ENCODE assay signal across 11 mouse cellular contexts in genomic region chr10:127626433-127626832, GRCm38 (mm10). TPM values are rescaled to one million over a fixed set of nuclear protein-coding genes. Genes with fewer than 3 reads are reported as not detected.
DNase-seq lines count a peak whose midpoint lies in the region; ATAC-seq and TF ChIP-seq lines count a peak whose summit lies in the region.
"Had no signal": no experiment of that assay in that cellular context is flagged by ENCODE, and none has a peak within 500 bp of the region (broad histone marks: within the 10 kb centered on the region; RNA-seq: fewer than 3 reads in every experiment).

No protein-coding gene starts in this region.

- no peaks in the 10 kb centered on the region for H3K27me3 ChIP-seq in hindbrain, embryonic 11.5 days (ENCODE audit: control insufficient read depth, insufficient read depth, low read length)
- H3K27me3 ChIP-seq in hindbrain, embryonic 14.5 days (ENCODE audit: control insufficient read depth, insufficient read depth, low read length): no peaks in the 10 kb centered on the region
- no peaks in the 10 kb centered on the region for H3K27me3 ChIP-seq in testis, adult 2 months (ENCODE audit: control insufficient read depth, insufficient read depth, low read length)
- no peaks in the 10 kb centered on the region for H3K27me3 ChIP-seq in midbrain, embryonic 10.5 days (ENCODE audit: low read depth, poor library complexity, severe bottlenecking)

- no peak overlapping the region for H3K9ac ChIP-seq in hindbrain, embryonic 11.5 days (ENCODE audit: low read depth, low read length)
- no peak overlapping the region for H3K9ac ChIP-seq in hindbrain, embryonic 14.5 days
- H3K9ac ChIP-seq: liver, embryonic 15.5 days had no signal

- H3K4me3 ChIP-seq in hindbrain, embryonic 11.5 days (ENCODE audit: low read depth, low read length): no peak overlapping the region
- no peak overlapping the region for H3K4me3 ChIP-seq in hindbrain, embryonic 14.5 days (replicated peaks; ENCODE audit: low read length)
- peak overlapping the region; percentile 33; the same call in 1 of the 2 replicates for H3K4me3 ChIP-seq in testis, adult 2 months (ENCODE audit: control insufficient read depth, low read depth, low read length)
- H3K4me3 ChIP-seq in midbrain, embryonic 10.5 days: no peak overlapping the region
- H3K4me3 ChIP-seq: liver, embryonic 15.5 days had no signal

- TF ChIP-seq POLR2A in testis, adult 2 months (IDR thresholded peaks at IDR 0.05; ENCODE audit: control insufficient read depth, low read depth, low read length): no peak

- H3K4me1 ChIP-seq in hindbrain, embryonic 11.5 days (replicated peaks; ENCODE audit: control insufficient read depth, insufficient read depth, low read length): no peaks in the 10 kb centered on the region
- H3K4me1 ChIP-seq in hindbrain, embryonic 14.5 days (replicated peaks; ENCODE audit: control insufficient read depth, insufficient read depth, low read length): 0 out of 2 replicates have a peak, but pooled peaks cover 8% of the 10 kb centered on the region
- H3K4me1 ChIP-seq in testis, adult 2 months (ENCODE audit: control insufficient read depth, insufficient read depth, low read length): no peaks in the 10 kb centered on the region
- peaks cover 14% of the 10 kb centered on the region for H3K4me1 ChIP-seq in midbrain, embryonic 10.5 days

- ATAC-seq in hindbrain, embryonic 11.5 days (ENCODE audit: low FRiP score): no peak
- no peak for ATAC-seq in hindbrain, embryonic 14.5 days (ENCODE audit: low FRiP score)
- ATAC-seq: inflammation-experienced regulatory T-cells, adult 6 months had no signal

- peak; percentile 49 for DNase-seq in hindbrain, embryonic 11.5 days (ENCODE audit: low spot score)
- DNase-seq in hindbrain, embryonic 14.5 days (ENCODE audit: low spot score): no peak
- no peak for DNase-seq in testis, postnatal 14 days (ENCODE audit: low spot score)
- DNase-seq in c-Kit-negative CD71-positive TER-119-positive erythroid progenitor cells, embryonic 14.5 days (ENCODE audit: low read depth, low spot score): peak; percentile 9
- DNase-seq in thymus, postnatal 14 days: peak; percentile 58
- no peak for DNase-seq in urinary bladder, adult 2 months (ENCODE audit: low spot score)
- DNase-seq in midbrain, embryonic 10.5 days (ENCODE audit: low spot score): no peak
- DNase-seq: adrenal gland, adult 2 months had no signal

- H3K9me3 ChIP-seq in hindbrain, embryonic 11.5 days (ENCODE audit: control insufficient read depth, low read length): no peaks in the 10 kb centered on the region; the same call in 1 of the 2 replicates
- no peaks in the 10 kb centered on the region for H3K9me3 ChIP-seq in hindbrain, embryonic 14.5 days (ENCODE audit: control insufficient read depth, low read length)
- H3K9me3 ChIP-seq in midbrain, embryonic 10.5 days (replicated peaks): peaks cover 7% of the 10 kb centered on the region; the same call in 1 of the 2 replicates
- H3K9me3 ChIP-seq: liver, embryonic 15.5 days had no signal

- peak; percentile 57; the same call in 1 of the 2 replicates for TF ChIP-seq CTCF in testis, adult 2 months (IDR thresholded peaks at IDR 0.05; ENCODE audit: control insufficient read depth, insufficient read depth, insufficient replicate concordance, low read depth, low read length)

- no peaks in the 10 kb centered on the region for H3K36me3 ChIP-seq in hindbrain, embryonic 11.5 days (ENCODE audit: control insufficient read depth, insufficient read depth, low read length)
- no peaks in the 10 kb centered on the region for H3K36me3 ChIP-seq in hindbrain, embryonic 14.5 days (replicated peaks; ENCODE audit: control insufficient read depth, insufficient read depth)
- H3K36me3 ChIP-seq in testis, adult 2 months (ENCODE audit: control insufficient read depth, insufficient read depth, low read length): no peaks in the 10 kb centered on the region
- H3K36me3 ChIP-seq in midbrain, embryonic 10.5 days: no peaks in the 10 kb centered on the region
- H3K36me3 ChIP-seq: liver, embryonic 15.5 days had no signal

- no peak overlapping the region for H3K27ac ChIP-seq in hindbrain, embryonic 11.5 days (ENCODE audit: low read depth, low read length)
- H3K27ac ChIP-seq in hindbrain, embryonic 14.5 days: no peak overlapping the region
- no peak overlapping the region for H3K27ac ChIP-seq in testis, adult 2 months (ENCODE audit: control insufficient read depth, insufficient read depth, low read depth, low read length)
- H3K27ac ChIP-seq in midbrain, embryonic 10.5 days (replicated peaks): no peak overlapping the region
- H3K27ac ChIP-seq: liver, embryonic 15.5 days had no signal

- 84% methylated on average over 3 of the region's 3 CpGs for WGBS in hindbrain, embryonic 11.5 days
- WGBS in hindbrain, embryonic 14.5 days: 85% methylated on average over 3 of the region's 3 CpGs
- WGBS in midbrain, embryonic 10.5 days: 87% methylated on average over 3 of the region's 3 CpGs

- H3K4me2 ChIP-seq in hindbrain, embryonic 11.5 days (replicated peaks; ENCODE audit: low read depth, low read length): no peak overlapping the region
- H3K4me2 ChIP-seq in hindbrain, embryonic 14.5 days (replicated peaks): no peak overlapping the region
- H3K4me2 ChIP-seq: liver, embryonic 15.5 days had no signal

RNA-seq across cellular contexts. Expression of gene Lrp1, which starts 5.5 kb away (rescaled TPM):
- 66.3 and 67.1 TPM in 2 replicates for polyA plus RNA-seq in hindbrain, embryonic 11.5 days (2014; fragmentation: Nextera tagmentation; extraction: Ambion mirVana)
- 118 and 119 TPM in 2 replicates for polyA plus RNA-seq in hindbrain, embryonic 14.5 days (2014; fragmentation: Nextera tagmentation; extraction: Ambion mirVana)
- 20.8 and 25.9 TPM in 2 replicates for polyA plus RNA-seq in testis, adult 2 months (2012; rRNA removed)
- polyA plus RNA-seq in urinary bladder, adult 2 months (2012; rRNA removed): 242 and 366 TPM in 2 replicates
- 54.9 and 69.8 TPM in 2 replicates for polyA plus RNA-seq in midbrain, embryonic 10.5 days (2016; fragmentation: Nextera tagmentation; extraction: Ambion mirVana)

RNA-seq across cellular contexts. Expression of gene Stat6, which starts 16.4 kb away (rescaled TPM):
- polyA plus RNA-seq in hindbrain, embryonic 11.5 days (2014; fragmentation: Nextera tagmentation; extraction: Ambion mirVana): 6.0 and 6.9 TPM in 2 replicates
- 4.7 and 5.5 TPM in 2 replicates for polyA plus RNA-seq in hindbrain, embryonic 14.5 days (2014; fragmentation: Nextera tagmentation; extraction: Ambion mirVana)
- 3.9 and 5.9 TPM in 2 replicates for polyA plus RNA-seq in testis, adult 2 months (2012; rRNA removed)
- polyA plus RNA-seq in urinary bladder, adult 2 months (2012; rRNA removed): 78.1 and 88.7 TPM in 2 replicates
- 8.2 and 8.9 TPM in 2 replicates for polyA plus RNA-seq in midbrain, embryonic 10.5 days (2016; fragmentation: Nextera tagmentation; extraction: Ambion mirVana)

RNA-seq across cellular contexts. Expression of gene Nemp1, which starts 40.3 kb away (rescaled TPM):
- 8.6 and 9.3 TPM in 2 replicates for polyA plus RNA-seq in hindbrain, embryonic 11.5 days (2014; fragmentation: Nextera tagmentation; extraction: Ambion mirVana)
- polyA plus RNA-seq in hindbrain, embryonic 14.5 days (2014; fragmentation: Nextera tagmentation; extraction: Ambion mirVana): 3.3 and 4.3 TPM in 2 replicates
- 46.8 and 58.1 TPM in 2 replicates for polyA plus RNA-seq in testis, adult 2 months (2012; rRNA removed)
- polyA plus RNA-seq in urinary bladder, adult 2 months (2012; rRNA removed): 8.3 and 9.1 TPM in 2 replicates
- polyA plus RNA-seq in midbrain, embryonic 10.5 days (2016; fragmentation: Nextera tagmentation; extraction: Ambion mirVana): 9.0 TPM in 2 replicates

RNA-seq across cellular contexts. Expression of gene Nab2, which starts 41.9 kb away (rescaled TPM):
- 4.3 and 4.9 TPM in 2 replicates for polyA plus RNA-seq in hindbrain, embryonic 11.5 days (2014; fragmentation: Nextera tagmentation; extraction: Ambion mirVana)
- polyA plus RNA-seq in hindbrain, embryonic 14.5 days (2014; fragmentation: Nextera tagmentation; extraction: Ambion mirVana): 2.3 and 2.6 TPM in 2 replicates
- polyA plus RNA-seq in testis, adult 2 months (2012; rRNA removed): 24.6 and 26.2 TPM in 2 replicates
- 27.5 and 29.1 TPM in 2 replicates for polyA plus RNA-seq in urinary bladder, adult 2 months (2012; rRNA removed)
- polyA plus RNA-seq in midbrain, embryonic 10.5 days (2016; fragmentation: Nextera tagmentation; extraction: Ambion mirVana): 3.9 and 4.4 TPM in 2 replicates

Comparison
In these comparisons a context has a peak if more than half of its experiments do, and no peak if none do; other contexts are left out.
1. DNase-seq: peak in hindbrain, embryonic 11.5 days (single experiment), c-Kit-negative CD71-positive TER-119-positive erythroid progenitor cells, embryonic 14.5 days (single experiment) and thymus, postnatal 14 days (single experiment); none in hindbrain, embryonic 14.5 days (single experiment), testis, postnatal 14 days (single experiment), urinary bladder, adult 2 months (single experiment) and midbrain, embryonic 10.5 days (single experiment).